Mouse (Mus musculus) ES-E14 (cell line): Measurements from ENCODE around the gene Tubd1.

ENCODE experiments used
- CHD2 ChIP-seq: IDR thresholded peaks from 2 replicates; pipeline ENCODE4 v1.6.1; 2014; ENCODE audit warnings: mild to moderate bottlenecking, low read depth, low read length, inconsistent platforms
- HCFC1 ChIP-seq: IDR thresholded peaks from 2 replicates; pipeline ENCODE4 v1.6.1; 2012; ENCODE audit warnings: low read length, inconsistent platforms, borderline replicate concordance; ENCODE audit not compliant: insufficient read depth
- MAFK ChIP-seq: IDR thresholded peaks from 2 replicates; pipeline ENCODE4 v1.6.1; 2014; ENCODE audit warnings: mild to moderate bottlenecking, low read depth, low read length, inconsistent platforms; ENCODE audit not compliant: insufficient read depth
- ZC3H11A ChIP-seq: IDR thresholded peaks from 2 replicates; pipeline ENCODE4 v1.6.1; 2012; ENCODE audit warnings: low read depth, mild to moderate bottlenecking, inconsistent platforms, low read length, borderline replicate concordance
- ZNF384 ChIP-seq: IDR thresholded peaks from 2 replicates; pipeline ENCODE4 v1.6.1; 2012; ENCODE audit warnings: low read depth, low read length, inconsistent platforms

DNA sequence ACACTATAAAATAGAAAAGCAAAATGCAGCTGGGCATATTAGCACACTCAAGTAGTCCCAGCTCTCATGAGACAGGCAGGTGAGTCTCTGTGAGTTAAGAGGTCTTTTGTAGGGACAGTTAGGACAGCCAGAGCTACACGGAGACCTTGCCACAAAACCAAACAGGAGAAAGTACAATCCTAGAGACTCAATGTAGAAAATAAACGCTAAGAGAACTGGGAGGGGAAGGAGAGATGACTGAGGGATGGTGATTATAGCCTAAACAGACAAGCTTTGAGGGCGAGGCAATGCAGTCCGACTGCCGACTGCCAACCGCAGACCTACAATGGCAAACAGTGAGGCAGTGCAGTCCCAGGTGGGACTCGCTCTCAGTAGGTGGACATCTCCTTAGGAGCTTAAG, 43.0 kb downstream of the Tubd1 start:
- no peak for TF ChIP-seq CHD2
- TF ChIP-seq ZNF384: no peak
- no peak for TF ChIP-seq MAFK
- no peak for TF ChIP-seq ZC3H11A
- TF ChIP-seq HCFC1: no peak
